Mouse (Mus musculus): ENCODE data around the gene Ttc8. TPM values are rescaled to one million over a fixed set of nuclear protein-coding genes. Genes with fewer than 3 reads are reported as not detected.

The Ttc8 gene
- polyA plus RNA-seq, 1 experiment from 2014 or later = 9.9 TPM

DNA sequence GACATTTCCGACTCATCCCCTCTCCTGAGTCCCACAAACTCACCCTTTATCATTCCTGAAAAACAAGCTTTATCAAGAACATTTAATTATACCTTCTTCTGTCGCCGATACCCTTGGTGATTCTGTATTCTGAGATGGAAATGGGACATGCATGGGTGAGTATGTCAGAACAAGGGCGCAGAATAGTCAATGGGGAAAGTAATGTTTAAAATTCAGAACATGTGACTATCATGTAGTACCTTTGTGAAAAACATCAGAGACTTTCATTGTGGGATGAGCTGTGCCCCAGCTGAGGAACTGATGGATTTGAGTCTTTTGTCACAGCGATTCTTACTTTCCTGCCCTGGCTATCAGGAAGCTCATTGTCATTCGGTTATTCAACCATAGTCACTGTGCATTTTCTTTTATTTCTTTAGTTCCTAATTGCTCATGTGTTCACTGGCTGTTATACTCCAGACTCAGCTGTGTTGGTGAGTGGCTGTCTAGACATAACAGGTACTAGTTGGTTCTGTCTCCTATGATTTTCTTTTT lies 104.1 kb downstream of the Ttc8 start:
- Histone ChIP-seq H3K27ac (replicated peaks) (no peak overlapping the region), H3K4me3 (ENCODE audit: low read depth, low read length) (no peak overlapping the region), H3K27me3 (ENCODE audit: control insufficient read depth, insufficient read depth, low read length) (no peaks in the 10 kb centered on the region), H3K9ac (ENCODE audit: low read length) (no peak overlapping the region), H3K4me2 (replicated peaks; ENCODE audit: low read depth) (no peak overlapping the region), H3K4me1 (replicated peaks; ENCODE audit: control insufficient read depth, insufficient read depth) (no peaks in the 10 kb centered on the region), H3K36me3 (ENCODE audit: control insufficient read depth, insufficient read depth, low read length) (no peaks in the 10 kb centered on the region), H3K9me3 (ENCODE audit: control insufficient read depth, low read length) (no peaks in the 10 kb centered on the region)
- WGBS = 83% methylated on average over 6 of the region's 6 CpGs
- no peak for ATAC-seq (ENCODE audit: low FRiP score, low TSS enrichment)
- TF ChIP-seq EP300 (optimal IDR thresholded peaks at IDR 0.05) (no peak), CTCF (IDR thresholded peaks at IDR 0.05; ENCODE audit: low read depth) (no peak)
- DNase-seq (ENCODE audit: low spot score) = no peak

DNA sequence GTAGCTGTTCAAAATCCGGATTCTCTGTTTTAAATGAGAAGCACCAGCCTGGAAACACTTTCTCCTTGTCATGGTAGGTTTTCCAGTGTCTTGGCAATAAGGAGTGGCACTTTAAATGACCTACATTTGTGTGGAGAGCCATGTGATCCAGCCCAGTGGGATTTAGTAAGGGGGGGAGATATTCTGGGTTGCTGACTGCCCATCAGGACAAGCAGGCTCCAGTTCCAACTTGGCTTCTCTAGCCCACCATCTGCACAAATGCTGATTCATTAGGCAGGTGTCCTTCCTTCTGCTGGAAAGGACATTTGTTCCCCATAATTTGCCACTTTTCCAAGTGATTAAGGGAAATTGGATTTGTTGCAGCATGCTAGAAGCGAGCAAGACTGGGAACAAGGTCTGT lies 105.9 kb downstream of the Ttc8 start:
- TF ChIP-seq EP300 (optimal IDR thresholded peaks at IDR 0.05) = no peak
- no peak for TF ChIP-seq CTCF (IDR thresholded peaks at IDR 0.05; ENCODE audit: low read depth)
- H3K4me3 ChIP-seq (ENCODE audit: low read depth, low read length) = no peak overlapping the region
- H3K4me2 ChIP-seq (replicated peaks; ENCODE audit: low read depth) = no peak overlapping the region
- H3K36me3 ChIP-seq (ENCODE audit: control insufficient read depth, insufficient read depth, low read length) = no peaks in the 10 kb centered on the region
- ATAC-seq (ENCODE audit: low FRiP score, low TSS enrichment) = no peak
- no peaks in the 10 kb centered on the region for H3K4me1 ChIP-seq (replicated peaks; ENCODE audit: control insufficient read depth, insufficient read depth)
- no peaks in the 10 kb centered on the region for H3K9me3 ChIP-seq (ENCODE audit: control insufficient read depth, low read length)
- 88% methylated on average over 2 of the region's 2 CpGs for WGBS
- no peak overlapping the region for H3K27ac ChIP-seq (replicated peaks)
- H3K27me3 ChIP-seq (ENCODE audit: control insufficient read depth, insufficient read depth, low read length) = no peaks in the 10 kb centered on the region
- DNase-seq (ENCODE audit: low spot score) = no peak
- H3K9ac ChIP-seq (ENCODE audit: low read length) = no peak overlapping the region

DNA sequence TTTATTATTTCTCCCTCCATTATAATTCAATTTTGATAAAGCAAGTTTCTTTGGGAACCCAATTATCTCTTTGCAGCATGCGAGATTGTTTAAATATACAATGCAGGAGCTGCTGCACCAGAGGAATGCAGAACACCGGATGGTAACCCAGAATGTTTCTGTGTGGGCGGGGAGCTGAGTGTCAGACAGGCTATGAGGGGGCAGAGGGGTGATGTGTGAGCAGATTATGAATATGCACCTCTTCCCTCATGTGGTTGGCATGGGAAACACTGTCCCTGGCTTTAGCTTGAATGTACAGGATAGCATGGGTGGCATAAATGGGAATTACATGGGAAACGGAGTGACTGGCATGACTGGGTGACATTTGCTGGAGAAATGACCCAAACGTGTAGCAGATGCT lies 108.3 kb downstream of the Ttc8 start:
- no peak overlapping the region for H3K4me3 ChIP-seq (ENCODE audit: low read depth, low read length)
- TF ChIP-seq EP300 (optimal IDR thresholded peaks at IDR 0.05) = no peak
- no peak for TF ChIP-seq CTCF (IDR thresholded peaks at IDR 0.05; ENCODE audit: low read depth)
- H3K36me3 ChIP-seq (ENCODE audit: control insufficient read depth, insufficient read depth, low read length) = no peaks in the 10 kb centered on the region
- WGBS = 30% methylated on average over 5 of the region's 5 CpGs
- DNase-seq (ENCODE audit: low spot score) (no peak), ATAC-seq (ENCODE audit: low FRiP score, low TSS enrichment) (no peak)
- H3K4me2 ChIP-seq (replicated peaks; ENCODE audit: low read depth) = no peak overlapping the region
- no peaks in the 10 kb centered on the region for H3K9me3 ChIP-seq (ENCODE audit: control insufficient read depth, low read length)
- no peak overlapping the region for H3K9ac ChIP-seq (ENCODE audit: low read length)
- H3K27me3 ChIP-seq (ENCODE audit: control insufficient read depth, insufficient read depth, low read length) = no peaks in the 10 kb centered on the region
- no peaks in the 10 kb centered on the region for H3K4me1 ChIP-seq (replicated peaks; ENCODE audit: control insufficient read depth, insufficient read depth)
- H3K27ac ChIP-seq (replicated peaks) = no peak overlapping the region

DNA sequence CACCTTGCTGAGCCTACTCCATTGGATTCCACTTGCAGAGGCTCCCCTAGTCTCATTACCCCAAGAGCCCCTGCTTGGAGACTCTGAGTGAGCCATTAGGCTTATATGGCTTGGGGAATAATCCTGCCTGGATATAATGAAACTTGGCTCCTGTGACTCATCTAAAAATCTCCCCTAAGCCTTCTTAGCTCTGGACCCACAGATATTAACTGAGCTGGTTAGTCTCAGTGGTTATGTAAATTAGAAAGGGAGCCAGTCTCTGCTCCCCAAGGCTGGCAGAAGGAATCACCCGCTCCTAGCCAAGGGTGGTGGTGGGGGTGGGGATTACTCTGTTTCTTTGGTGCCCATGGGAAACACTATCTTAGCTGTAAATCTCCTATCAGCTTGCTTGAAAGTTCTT lies 109.6 kb downstream of the Ttc8 start:
- no peak overlapping the region for H3K27ac ChIP-seq (replicated peaks)
- no peak overlapping the region for H3K9ac ChIP-seq (ENCODE audit: low read length)
- H3K36me3 ChIP-seq (ENCODE audit: control insufficient read depth, insufficient read depth, low read length) = no peaks in the 10 kb centered on the region
- H3K4me2 ChIP-seq (replicated peaks; ENCODE audit: low read depth) = no peak overlapping the region
- DNase-seq (ENCODE audit: low spot score) (no peak), ATAC-seq (ENCODE audit: low FRiP score, low TSS enrichment) (no peak)
- H3K9me3 ChIP-seq (ENCODE audit: control insufficient read depth, low read length) = no peaks in the 10 kb centered on the region
- no peaks in the 10 kb centered on the region for H3K27me3 ChIP-seq (ENCODE audit: control insufficient read depth, insufficient read depth, low read length)
- no peak overlapping the region for H3K4me3 ChIP-seq (ENCODE audit: low read depth, low read length)
- TF ChIP-seq EP300 (optimal IDR thresholded peaks at IDR 0.05) = no peak
- no peak for TF ChIP-seq CTCF (IDR thresholded peaks at IDR 0.05; ENCODE audit: low read depth)
- no peaks in the 10 kb centered on the region for H3K4me1 ChIP-seq (replicated peaks; ENCODE audit: control insufficient read depth, insufficient read depth)
- 46% methylated on average over 1 of the region's 1 CpGs for WGBS

Other genes with a start within 250 kb of the Ttc8 start
- gene Ptpn21, start 183.2 kb upstream of the Ttc8 start, polyA plus RNA-seq (2015; fragmentation: Nextera tagmentation; extraction: Ambion mirVana) = 5.5 and 6.6 TPM in 2 replicates
- 47.7 and 49.3 TPM in 2 replicates for gene Zc3h14, start 173.6 kb upstream of the Ttc8 start, polyA plus RNA-seq (2015; fragmentation: Nextera tagmentation; extraction: Ambion mirVana)
- gene Eml5, start 19.1 kb upstream of the Ttc8 start, polyA plus RNA-seq (2015; fragmentation: Nextera tagmentation; extraction: Ambion mirVana) = 1.7 and 1.9 TPM in 2 replicates

All from stomach, postnatal 0 days (tissue).